Mouse (Mus musculus): Measurements from ENCODE around the gene Actn2. TPM values are rescaled to one million over a fixed set of nuclear protein-coding genes. Genes with fewer than 3 reads are reported as not detected.
A peak's percentile ranks its signal among the peaks of the same experiment; 100 is the strongest.

The Actn2 gene
- polyA plus RNA-seq, 1 experiment from 2014 or later = 1,324 TPM

DNA sequence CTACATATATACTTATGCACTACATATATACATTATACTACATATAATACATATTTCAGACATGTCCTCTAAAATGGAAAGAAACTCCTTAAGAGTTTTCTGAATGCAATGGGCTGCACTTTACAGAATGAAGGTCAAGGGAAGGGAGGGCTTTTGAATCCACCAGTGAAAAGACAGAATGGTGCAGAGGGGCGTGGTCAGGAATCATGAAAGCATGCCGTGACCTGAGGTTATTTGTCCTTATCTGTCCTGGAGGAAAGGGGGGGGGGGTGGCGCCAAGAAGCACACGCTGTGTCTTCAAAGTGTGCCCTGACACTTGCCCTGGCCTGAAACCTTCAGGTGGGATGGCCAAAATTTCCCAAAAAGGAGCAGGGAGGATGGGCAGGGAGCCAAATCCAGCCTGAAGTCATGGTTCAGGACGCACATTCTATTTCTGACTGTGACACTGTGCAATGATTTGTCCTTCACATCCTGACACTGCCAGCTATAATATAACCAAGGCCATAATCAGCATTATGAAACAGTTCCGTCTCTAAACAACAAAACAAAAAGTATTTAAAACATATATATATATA lies 23.3 kb downstream of the Actn2 start:
- H3K9ac ChIP-seq = peak overlapping the region; percentile 19; the same call in 1 of the 2 replicates
- peak overlapping the region; percentile 49 for H3K4me2 ChIP-seq
- peaks cover 25% of the 10 kb centered on the region for H3K36me3 ChIP-seq
- peak overlapping the region; percentile 83 for H3K27ac ChIP-seq (replicated peaks)
- H3K27me3 ChIP-seq (replicated peaks) = no peaks in the 10 kb centered on the region
- H3K4me3 ChIP-seq = no peak overlapping the region; the same call in 1 of the 2 replicates
- no peaks in the 10 kb centered on the region for H3K9me3 ChIP-seq
- ATAC-seq (ENCODE audit: extremely low read depth, insufficient number of reproducible peaks, low FRiP score, low TSS enrichment) = 0 out of 2 replicates have a peak, but pooled peaks have one; percentile 12
- 20% methylated on average over 6 of the region's 6 CpGs for WGBS
- H3K4me1 ChIP-seq = peaks cover 81% of the 10 kb centered on the region

DNA sequence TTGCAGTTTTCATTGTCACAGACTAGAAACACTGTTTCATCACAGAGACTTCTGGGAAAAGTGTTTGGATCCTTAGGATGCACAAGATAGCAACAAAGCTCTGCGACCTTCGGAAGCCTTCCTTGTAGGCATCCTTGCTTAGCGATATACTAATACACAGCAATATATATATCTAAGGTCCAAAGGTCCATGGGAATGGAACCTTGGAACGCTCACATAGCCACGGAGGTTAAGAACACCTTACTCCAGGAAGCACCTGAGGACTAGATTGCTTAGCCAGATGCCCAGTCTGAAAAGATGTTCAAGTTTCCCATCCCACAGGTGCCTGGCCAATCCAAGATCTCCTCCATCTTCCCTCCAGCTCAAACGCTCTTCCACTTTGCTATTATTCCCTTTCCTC lies 26.4 kb downstream of the Actn2 start:
- ATAC-seq (ENCODE audit: extremely low read depth, insufficient number of reproducible peaks, low FRiP score, low TSS enrichment) = no peak
- H3K27ac ChIP-seq (replicated peaks) = peak overlapping the region; percentile 86
- peak overlapping the region; percentile 18 for H3K4me2 ChIP-seq
- WGBS = 75% methylated on average over 6 of the region's 6 CpGs
- H3K4me1 ChIP-seq = peaks cover 85% of the 10 kb centered on the region
- no peaks in the 10 kb centered on the region for H3K27me3 ChIP-seq (replicated peaks)
- no peak overlapping the region for H3K4me3 ChIP-seq
- H3K9ac ChIP-seq = peak overlapping the region; percentile 50
- H3K36me3 ChIP-seq = peaks cover 42% of the 10 kb centered on the region
- H3K9me3 ChIP-seq = no peaks in the 10 kb centered on the region

DNA sequence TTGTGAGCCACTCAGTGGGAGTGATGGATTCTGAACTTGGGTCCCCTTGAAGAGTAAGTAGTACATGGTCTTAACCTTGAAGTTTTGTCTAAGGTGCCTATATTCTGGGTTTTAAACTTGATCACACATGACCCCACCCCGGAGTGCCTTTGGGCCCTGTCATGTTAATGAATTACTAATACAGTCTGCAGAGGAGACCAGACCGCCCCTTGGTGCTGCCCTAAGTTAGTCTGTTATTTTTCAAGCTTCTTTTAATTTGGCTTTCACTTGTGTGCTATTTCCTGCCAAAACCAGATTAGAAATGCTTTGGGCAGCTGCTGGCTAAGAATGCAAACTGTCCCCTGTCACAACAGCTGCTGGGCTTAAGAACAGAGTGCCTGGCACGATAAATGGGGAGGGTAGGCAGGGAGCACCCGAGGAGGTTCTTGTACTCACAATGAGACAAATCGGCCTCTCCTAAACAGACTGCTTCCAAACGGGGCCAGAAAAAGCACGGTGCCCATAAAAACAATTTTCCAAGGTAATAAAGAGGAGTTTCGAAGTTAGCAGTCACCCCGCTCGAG lies 28.5 kb downstream of the Actn2 start:
- no peak overlapping the region for H3K4me3 ChIP-seq
- 48% methylated on average over 10 of the region's 10 CpGs for WGBS
- H3K36me3 ChIP-seq = peaks cover 58% of the 10 kb centered on the region
- H3K27ac ChIP-seq (replicated peaks) = peak overlapping the region; percentile 86
- ATAC-seq (ENCODE audit: extremely low read depth, insufficient number of reproducible peaks, low FRiP score, low TSS enrichment) = no peak
- no peaks in the 10 kb centered on the region for H3K9me3 ChIP-seq
- peak overlapping the region; percentile 68 for H3K9ac ChIP-seq
- peaks cover 86% of the 10 kb centered on the region for H3K4me1 ChIP-seq
- peak overlapping the region; percentile 4; the same call in 1 of the 2 replicates for H3K4me2 ChIP-seq
- no peaks in the 10 kb centered on the region for H3K27me3 ChIP-seq (replicated peaks)

- ATAC-seq (ENCODE audit: extremely low read depth, insufficient number of reproducible peaks, low FRiP score, low TSS enrichment) = no peak
- WGBS = 61% methylated on average over 4 of the region's 4 CpGs
- Histone ChIP-seq H3K27me3 (replicated peaks) (no peaks in the 10 kb centered on the region), H3K27ac (replicated peaks) (peak overlapping the region; percentile 86), H3K4me3 (no peak overlapping the region), H3K36me3 (peaks cover 64% of the 10 kb centered on the region), H3K4me2 (no peak overlapping the region), H3K9me3 (no peaks in the 10 kb centered on the region), H3K4me1 (peaks cover 89% of the 10 kb centered on the region), H3K9ac (peak overlapping the region; percentile 68)
Observed at GRCm38 (mm10) chr13:12311371-12311770, 29.2 kb downstream of the Actn2 start.

DNA sequence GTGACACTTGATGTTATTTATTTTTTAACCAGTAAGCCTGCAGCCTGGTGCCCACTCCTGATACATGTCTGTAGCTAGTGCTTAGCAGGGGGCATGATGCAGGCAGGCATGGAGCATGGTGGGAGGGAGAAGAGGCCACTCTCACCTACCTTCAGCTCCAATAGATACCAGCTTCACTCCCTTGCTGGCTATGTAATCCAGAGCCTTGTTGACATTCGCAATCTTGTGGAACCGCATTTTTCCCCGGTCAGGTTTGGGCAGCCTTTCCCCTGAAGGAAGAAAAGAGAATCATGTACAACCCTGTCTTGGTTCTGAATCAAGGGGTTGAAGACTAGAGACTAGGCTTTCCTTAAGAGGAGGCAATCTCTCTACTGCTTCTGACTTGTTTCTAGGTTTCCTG lies 31.1 kb downstream of the Actn2 start:
- no peak for ATAC-seq (ENCODE audit: extremely low read depth, insufficient number of reproducible peaks, low FRiP score, low TSS enrichment)
- H3K4me1 ChIP-seq = peaks cover 72% of the 10 kb centered on the region
- H3K9ac ChIP-seq = peak overlapping the region; percentile 25
- H3K27me3 ChIP-seq (replicated peaks) = no peaks in the 10 kb centered on the region
- peak overlapping the region; percentile 58 for H3K27ac ChIP-seq (replicated peaks)
- no peak overlapping the region for H3K4me2 ChIP-seq
- WGBS = 68% methylated on average over 3 of the region's 3 CpGs
- peaks cover 71% of the 10 kb centered on the region for H3K36me3 ChIP-seq
- no peak overlapping the region for H3K4me3 ChIP-seq
- H3K9me3 ChIP-seq = no peaks in the 10 kb centered on the region

- Histone ChIP-seq H3K4me1 (peaks cover 69% of the 10 kb centered on the region), H3K27me3 (replicated peaks) (no peaks in the 10 kb centered on the region), H3K27ac (replicated peaks) (peak overlapping the region; percentile 58), H3K4me2 (no peak overlapping the region), H3K4me3 (no peak overlapping the region), H3K36me3 (peaks cover 74% of the 10 kb centered on the region), H3K9me3 (no peaks in the 10 kb centered on the region), H3K9ac (0 out of 2 replicates have a peak overlapping the region, but pooled peaks have one; percentile 25)
- ATAC-seq (ENCODE audit: extremely low read depth, insufficient number of reproducible peaks, low FRiP score, low TSS enrichment) = no peak
- 71% methylated on average over 12 of the region's 12 CpGs for WGBS
Observed at GRCm38 (mm10) chr13:12308878-12309277, 31.7 kb downstream of the Actn2 start.

- Histone ChIP-seq H3K9ac (no peak overlapping the region), H3K4me3 (no peak overlapping the region), H3K4me2 (no peak overlapping the region), H3K9me3 (no peaks in the 10 kb centered on the region), H3K27me3 (replicated peaks) (no peaks in the 10 kb centered on the region), H3K36me3 (peaks cover 78% of the 10 kb centered on the region), H3K4me1 (peaks cover 68% of the 10 kb centered on the region), H3K27ac (replicated peaks) (peak overlapping the region; percentile 53)
- no peak for ATAC-seq (ENCODE audit: extremely low read depth, insufficient number of reproducible peaks, low FRiP score, low TSS enrichment)
- 82% methylated on average over 8 of the region's 8 CpGs for WGBS
Observed at GRCm38 (mm10) chr13:12308473-12308872, 32.1 kb downstream of the Actn2 start.

GRCm38 (mm10) chr13:12307286-12307685 lies 33.3 kb downstream of the Actn2 start:
- Histone ChIP-seq H3K4me1 (peaks cover 64% of the 10 kb centered on the region), H3K36me3 (peaks cover 86% of the 10 kb centered on the region)
- 30% methylated on average over 4 of the region's 4 CpGs for WGBS

GRCm38 (mm10) chr13:12305540-12305939 lies 35.0 kb downstream of the Actn2 start:
- no peak for ATAC-seq (ENCODE audit: extremely low read depth, insufficient number of reproducible peaks, low FRiP score, low TSS enrichment)

More at GRCm38 (mm10) chr13:12307286-12307685, 33.3 kb downstream of the Actn2 start:
- H3K4me3 ChIP-seq = no peak overlapping the region
- H3K27ac ChIP-seq (replicated peaks) = peak overlapping the region; percentile 53
- no peaks in the 10 kb centered on the region for H3K9me3 ChIP-seq
- no peaks in the 10 kb centered on the region for H3K27me3 ChIP-seq (replicated peaks)
- ATAC-seq (ENCODE audit: extremely low read depth, insufficient number of reproducible peaks, low FRiP score, low TSS enrichment) = no peak
- H3K4me2 ChIP-seq = no peak overlapping the region
- no peak overlapping the region for H3K9ac ChIP-seq

DNA sequence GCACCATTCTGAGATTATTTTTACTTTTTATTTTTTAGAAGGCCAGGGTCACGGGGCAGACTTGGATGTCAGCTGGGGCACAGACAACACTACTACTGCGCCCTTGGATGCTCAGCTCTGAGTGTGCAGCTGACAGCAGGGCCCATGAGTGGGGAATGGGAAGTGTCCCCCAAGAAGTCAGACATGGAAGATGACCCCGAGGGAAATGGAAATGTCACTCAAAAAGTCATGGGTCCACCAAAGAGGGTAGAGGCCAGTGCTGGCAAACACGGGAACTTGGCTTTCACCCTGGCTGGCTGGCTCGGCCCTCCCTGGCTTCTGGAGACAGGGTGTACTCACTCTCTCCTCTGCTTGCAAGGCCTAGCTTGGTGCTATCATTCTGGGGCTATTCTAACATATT lies 35.6 kb downstream of the Actn2 start:
- Histone ChIP-seq H3K36me3 (peaks cover 88% of the 10 kb centered on the region), H3K27ac (replicated peaks) (0 out of 2 replicates have a peak overlapping the region, but pooled peaks have one; percentile 24), H3K9ac (no peak overlapping the region), H3K4me3 (no peak overlapping the region), H3K9me3 (no peaks in the 10 kb centered on the region), H3K4me1 (peaks cover 56% of the 10 kb centered on the region), H3K27me3 (replicated peaks) (no peaks in the 10 kb centered on the region), H3K4me2 (no peak overlapping the region)
- 83% methylated on average over 5 of the region's 5 CpGs for WGBS
- ATAC-seq (ENCODE audit: extremely low read depth, insufficient number of reproducible peaks, low FRiP score, low TSS enrichment) = no peak

More at GRCm38 (mm10) chr13:12305540-12305939, 35.0 kb downstream of the Actn2 start:
- Histone ChIP-seq H3K4me1 (peaks cover 56% of the 10 kb centered on the region), H3K4me2 (no peak overlapping the region), H3K4me3 (no peak overlapping the region), H3K9ac (no peak overlapping the region; the same call in 1 of the 2 replicates), H3K27me3 (replicated peaks) (no peaks in the 10 kb centered on the region), H3K9me3 (no peaks in the 10 kb centered on the region), H3K27ac (replicated peaks) (0 out of 2 replicates have a peak overlapping the region, but pooled peaks have one; percentile 8), H3K36me3 (peaks cover 88% of the 10 kb centered on the region)
- WGBS = 72% methylated on average over 8 of the region's 8 CpGs

DNA sequence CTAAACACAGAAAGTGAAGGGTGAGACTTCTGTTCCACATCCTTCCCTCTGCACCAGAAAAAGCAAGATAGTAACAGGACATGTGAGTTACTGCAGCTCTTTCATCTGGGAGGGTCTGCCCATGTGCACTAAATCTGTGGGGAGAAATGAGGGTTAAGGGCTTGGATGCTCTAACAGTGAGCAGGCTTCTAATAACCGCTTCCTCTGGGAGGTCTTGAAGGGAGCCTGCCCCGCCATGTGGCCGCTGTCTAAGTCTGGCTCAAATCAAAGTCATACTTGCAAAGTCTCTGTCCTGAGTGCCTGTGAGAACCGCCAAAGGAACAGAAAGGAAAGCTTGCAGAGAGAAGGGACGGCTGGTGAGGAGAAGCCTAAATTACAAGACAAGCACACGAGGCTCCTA lies 42.8 kb downstream of the Actn2 start:
- H3K27me3 ChIP-seq (replicated peaks) = no peaks in the 10 kb centered on the region
- no peak for ATAC-seq (ENCODE audit: extremely low read depth, insufficient number of reproducible peaks, low FRiP score, low TSS enrichment)
- H3K27ac ChIP-seq (replicated peaks) = peak overlapping the region; percentile 97
- H3K4me3 ChIP-seq = no peak overlapping the region
- WGBS = 43% methylated on average over 6 of the region's 6 CpGs
- H3K36me3 ChIP-seq = peaks cover 76% of the 10 kb centered on the region
- no peaks in the 10 kb centered on the region for H3K9me3 ChIP-seq
- H3K4me2 ChIP-seq = no peak overlapping the region
- H3K4me1 ChIP-seq = peaks cover 63% of the 10 kb centered on the region
- H3K9ac ChIP-seq = peak overlapping the region; percentile 15; the same call in 1 of the 2 replicates

Measured in heart, embryonic 13.5 days (tissue).